Mouse (Mus musculus): ENCODE data around the gene Cd38. TPM values are rescaled to one million over a fixed set of nuclear protein-coding genes. Genes with fewer than 3 reads are reported as not detected.
A peak's percentile ranks its signal among the peaks of the same experiment; 100 is the strongest.

Gene Cd38
- total RNA-seq, 1 experiment, result 11.2 TPM

- in situ Hi-C loops (cut with MboI; ENCODE audit: low sequenced_read_pairs in 2 of 2, unreplicated experiment in 2 of 2), result no loop called here
- DNase-seq (ENCODE audit: low read depth, low spot score), result no peak
- Histone ChIP-seq H3K9me3 (ENCODE audit: control insufficient read depth, insufficient read depth, low read depth, low read length) (no peaks in the 10 kb centered on the region), H3K27ac (ENCODE audit: insufficient read depth, low read depth, low read length, poor library complexity, severe bottlenecking) (no peak overlapping the region), H3K4me1 (ENCODE audit: control insufficient read depth in 2 of 2, insufficient read depth in 2 of 2, low read length in 2 of 2, poor library complexity in 1 of 2) (peaks cover 8 to 10% of the 10 kb centered on the region in 2 experiments; a peak in 2 of 4 replicates), H3K9ac (ENCODE audit: insufficient read depth, low read depth, low read length, poor library complexity, severe bottlenecking) (no peak overlapping the region), H3K36me3 (ENCODE audit: control insufficient read depth, insufficient read depth, low read length, poor library complexity, severe bottlenecking) (no peaks in the 10 kb centered on the region), H3K4me3 (ENCODE audit: insufficient read depth in 1 of 2, low read depth in 1 of 2, low read length in 2 of 2, poor library complexity in 1 of 2, severe bottlenecking in 1 of 2) (no peak overlapping the region)
- TF ChIP-seq HCFC1 (IDR thresholded peaks at IDR 0.05; ENCODE audit: borderline replicate concordance, insufficient read depth, low read length) (no peak), ZNF384 (IDR thresholded peaks at IDR 0.05; ENCODE audit: low read depth, low read length) (no peak), ZC3H11A (IDR thresholded peaks at IDR 0.05; ENCODE audit: borderline replicate concordance, low read depth, low read length) (no peak), CHD2 (IDR thresholded peaks at IDR 0.05; ENCODE audit: low read depth, low read length) (no peak), MAFK (IDR thresholded peaks at IDR 0.05; ENCODE audit: insufficient read depth, low read depth, low read length) (no peak)
Observed at GRCm38 (mm10) chr5:43872652-43873051, 4.3 kb downstream of the Cd38 start.

- no peak for TF ChIP-seq ZNF384 (IDR thresholded peaks at IDR 0.05; ENCODE audit: low read depth, low read length)
Observed at GRCm38 (mm10) chr5:43882034-43882433, 13.7 kb downstream of the Cd38 start.

GRCm38 (mm10) chr5:43885060-43885820 is 16.9 kb downstream of the Cd38 start:
- Histone ChIP-seq H3K4me3 (ENCODE audit: insufficient read depth in 1 of 2, low read depth in 1 of 2, low read length in 2 of 2, poor library complexity in 1 of 2, severe bottlenecking in 1 of 2) (no peak overlapping the region), H3K9me3 (ENCODE audit: control insufficient read depth, insufficient read depth, low read depth, low read length) (no peaks in the 10 kb centered on the region), H3K36me3 (ENCODE audit: control insufficient read depth, insufficient read depth, low read length, poor library complexity, severe bottlenecking) (no peaks in the 10 kb centered on the region), H3K9ac (ENCODE audit: insufficient read depth, low read depth, low read length, poor library complexity, severe bottlenecking) (no peak overlapping the region), H3K27ac (ENCODE audit: insufficient read depth, low read depth, low read length, poor library complexity, severe bottlenecking) (no peak overlapping the region), H3K4me1 (ENCODE audit: control insufficient read depth in 2 of 2, insufficient read depth in 2 of 2, low read length in 2 of 2, poor library complexity in 1 of 2) (no peaks in the 10 kb centered on the region)
- no peak for DNase-seq (ENCODE audit: low read depth, low spot score)
- in situ Hi-C loops (cut with MboI; ENCODE audit: low sequenced_read_pairs in 2 of 2, unreplicated experiment in 2 of 2), result no loop called here
- TF ChIP-seq ZNF384 (IDR thresholded peaks at IDR 0.05; ENCODE audit: low read depth, low read length) (no peak), HCFC1 (IDR thresholded peaks at IDR 0.05; ENCODE audit: borderline replicate concordance, insufficient read depth, low read length) (no peak), ZC3H11A (IDR thresholded peaks at IDR 0.05; ENCODE audit: borderline replicate concordance, low read depth, low read length) (no peak), MAFK (IDR thresholded peaks at IDR 0.05; ENCODE audit: insufficient read depth, low read depth, low read length) (no peak), CHD2 (IDR thresholded peaks at IDR 0.05; ENCODE audit: low read depth, low read length) (no peak)

More at GRCm38 (mm10) chr5:43882034-43882433, 13.7 kb downstream of the Cd38 start:
- in situ Hi-C loops (cut with MboI; ENCODE audit: low sequenced_read_pairs in 2 of 2, unreplicated experiment in 2 of 2), result no loop called here
- DNase-seq (ENCODE audit: low read depth, low spot score), result no peak
- H3K27ac ChIP-seq (ENCODE audit: insufficient read depth, low read depth, low read length, poor library complexity, severe bottlenecking), result no peak overlapping the region
- H3K4me3 ChIP-seq (ENCODE audit: insufficient read depth in 1 of 2, low read depth in 1 of 2, low read length in 2 of 2, poor library complexity in 1 of 2, severe bottlenecking in 1 of 2), result no peak overlapping the region
- no peak overlapping the region for H3K9ac ChIP-seq (ENCODE audit: insufficient read depth, low read depth, low read length, poor library complexity, severe bottlenecking)
- H3K36me3 ChIP-seq (ENCODE audit: control insufficient read depth, insufficient read depth, low read length, poor library complexity, severe bottlenecking), result no peaks in the 10 kb centered on the region
- no peaks in the 10 kb centered on the region for H3K9me3 ChIP-seq (ENCODE audit: control insufficient read depth, insufficient read depth, low read depth, low read length)
- H3K4me1 ChIP-seq (ENCODE audit: control insufficient read depth in 2 of 2, insufficient read depth in 2 of 2, low read length in 2 of 2, poor library complexity in 1 of 2), result no peaks in the 10 kb centered on the region

GRCm38 (mm10) chr5:43892386-43892785 is 24.0 kb downstream of the Cd38 start:
- H3K4me1 ChIP-seq (ENCODE audit: control insufficient read depth in 2 of 2, insufficient read depth in 2 of 2, low read length in 2 of 2, poor library complexity in 1 of 2), result no peaks in the 10 kb centered on the region; a peak in 1 of 4 replicates
- no peak overlapping the region for H3K9ac ChIP-seq (ENCODE audit: insufficient read depth, low read depth, low read length, poor library complexity, severe bottlenecking)
- H3K36me3 ChIP-seq (ENCODE audit: control insufficient read depth, insufficient read depth, low read length, poor library complexity, severe bottlenecking), result no peaks in the 10 kb centered on the region
- H3K4me3 ChIP-seq (ENCODE audit: insufficient read depth in 1 of 2, low read depth in 1 of 2, low read length in 2 of 2, poor library complexity in 1 of 2, severe bottlenecking in 1 of 2), result no peak overlapping the region
- in situ Hi-C loops (cut with MboI; ENCODE audit: low sequenced_read_pairs in 2 of 2, unreplicated experiment in 2 of 2), result loop anchor here in 1 of 2 experiments (5.0 to 10.0 kb wide), 4 partner anchors 50 to 372 kb away; partner anchors contain the start of gene Prom1
- peak; percentile 46 for DNase-seq (ENCODE audit: low read depth, low spot score)
- TF ChIP-seq MAFK (IDR thresholded peaks at IDR 0.05; ENCODE audit: insufficient read depth, low read depth, low read length) (no peak), ZC3H11A (IDR thresholded peaks at IDR 0.05; ENCODE audit: borderline replicate concordance, low read depth, low read length) (peak; percentile 64; the same call in 1 of the 2 replicates)
- no peak overlapping the region for H3K27ac ChIP-seq (ENCODE audit: insufficient read depth, low read depth, low read length, poor library complexity, severe bottlenecking)
- no peaks in the 10 kb centered on the region for H3K9me3 ChIP-seq (ENCODE audit: control insufficient read depth, insufficient read depth, low read depth, low read length)

- Histone ChIP-seq H3K4me3 (ENCODE audit: insufficient read depth in 1 of 2, low read depth in 1 of 2, low read length in 2 of 2, poor library complexity in 1 of 2, severe bottlenecking in 1 of 2) (no peak overlapping the region), H3K4me1 (ENCODE audit: control insufficient read depth in 2 of 2, insufficient read depth in 2 of 2, low read length in 2 of 2, poor library complexity in 1 of 2) (no peaks in the 10 kb centered on the region; a peak in 1 of 4 replicates), H3K36me3 (ENCODE audit: control insufficient read depth, insufficient read depth, low read length, poor library complexity, severe bottlenecking) (no peaks in the 10 kb centered on the region), H3K9ac (ENCODE audit: insufficient read depth, low read depth, low read length, poor library complexity, severe bottlenecking) (no peak overlapping the region), H3K27ac (ENCODE audit: insufficient read depth, low read depth, low read length, poor library complexity, severe bottlenecking) (no peak overlapping the region), H3K9me3 (ENCODE audit: control insufficient read depth, insufficient read depth, low read depth, low read length) (no peaks in the 10 kb centered on the region)
- in situ Hi-C loops (cut with MboI; ENCODE audit: low sequenced_read_pairs in 2 of 2, unreplicated experiment in 2 of 2), result loop anchor here in 1 of 2 experiments (5.0 to 10.0 kb wide), 4 partner anchors 52 to 371 kb away; partner anchors contain the start of gene Prom1
- TF ChIP-seq CHD2 (IDR thresholded peaks at IDR 0.05; ENCODE audit: low read depth, low read length), result no peak
- TF ChIP-seq ZNF384 (IDR thresholded peaks at IDR 0.05; ENCODE audit: low read depth, low read length), result no peak
- TF ChIP-seq MAFK (IDR thresholded peaks at IDR 0.05; ENCODE audit: insufficient read depth, low read depth, low read length), result no peak
- TF ChIP-seq HCFC1 (IDR thresholded peaks at IDR 0.05; ENCODE audit: borderline replicate concordance, insufficient read depth, low read length), result no peak
- no peak; the same call in 1 of the 2 replicates for TF ChIP-seq ZC3H11A (IDR thresholded peaks at IDR 0.05; ENCODE audit: borderline replicate concordance, low read depth, low read length)
- DNase-seq (ENCODE audit: low read depth, low spot score), result peak; percentile 60
Observed at GRCm38 (mm10) chr5:43894113-43894512, 25.8 kb downstream of the Cd38 start.
